Mouse (Mus musculus): ENCODE data around the gene Pcdh7. TPM values are rescaled to one million over a fixed set of nuclear protein-coding genes. Genes with fewer than 3 reads are reported as not detected.
A peak's percentile ranks its signal among the peaks of the same experiment; 100 is the strongest.

The Pcdh7 gene
- total RNA-seq, 2 experiments from 2014 or later = 69.3 to 70.6 TPM

DNA sequence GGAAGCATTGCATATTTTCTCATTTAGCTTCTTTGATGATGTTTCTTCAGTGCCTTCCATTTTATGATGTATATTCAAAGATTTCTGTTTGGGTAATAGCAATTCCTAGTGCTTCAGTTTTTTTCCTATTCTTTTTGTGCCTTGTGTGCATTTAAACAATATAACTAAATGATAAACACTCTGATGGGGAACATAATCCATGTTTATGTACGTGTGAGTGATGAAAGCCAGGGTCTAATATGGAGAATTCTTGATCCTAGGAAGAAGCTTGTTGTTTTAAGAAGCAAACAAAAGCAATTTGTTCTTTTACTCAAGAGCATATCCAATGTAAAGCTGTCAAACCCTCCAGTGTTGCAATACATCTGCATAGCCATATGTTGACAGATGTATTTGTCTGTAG, 153.0 kb downstream of the Pcdh7 start:
- DNase-seq (ENCODE audit: low spot score in 2 of 2) = no peak

DNA sequence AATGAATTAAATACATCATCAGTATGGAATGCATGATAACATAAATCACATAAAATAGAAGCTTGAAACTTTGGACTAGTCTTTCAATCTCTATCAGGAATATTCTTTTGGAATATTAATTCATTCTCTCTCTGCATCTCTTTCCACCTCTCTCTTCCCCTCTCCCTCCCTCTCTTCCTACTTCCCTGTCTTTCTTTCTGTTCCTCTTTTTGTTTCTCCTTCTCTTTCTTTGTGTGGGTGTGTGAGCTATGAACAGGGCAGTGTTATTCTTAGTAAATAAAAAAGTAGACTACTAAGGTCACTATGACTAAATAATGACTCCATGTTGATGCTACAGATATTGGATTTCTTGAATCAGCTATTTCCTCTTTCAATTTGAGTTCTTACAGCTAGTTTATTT, 167.2 kb downstream of the Pcdh7 start:
- no peak for DNase-seq (ENCODE audit: low spot score in 2 of 2)

DNA sequence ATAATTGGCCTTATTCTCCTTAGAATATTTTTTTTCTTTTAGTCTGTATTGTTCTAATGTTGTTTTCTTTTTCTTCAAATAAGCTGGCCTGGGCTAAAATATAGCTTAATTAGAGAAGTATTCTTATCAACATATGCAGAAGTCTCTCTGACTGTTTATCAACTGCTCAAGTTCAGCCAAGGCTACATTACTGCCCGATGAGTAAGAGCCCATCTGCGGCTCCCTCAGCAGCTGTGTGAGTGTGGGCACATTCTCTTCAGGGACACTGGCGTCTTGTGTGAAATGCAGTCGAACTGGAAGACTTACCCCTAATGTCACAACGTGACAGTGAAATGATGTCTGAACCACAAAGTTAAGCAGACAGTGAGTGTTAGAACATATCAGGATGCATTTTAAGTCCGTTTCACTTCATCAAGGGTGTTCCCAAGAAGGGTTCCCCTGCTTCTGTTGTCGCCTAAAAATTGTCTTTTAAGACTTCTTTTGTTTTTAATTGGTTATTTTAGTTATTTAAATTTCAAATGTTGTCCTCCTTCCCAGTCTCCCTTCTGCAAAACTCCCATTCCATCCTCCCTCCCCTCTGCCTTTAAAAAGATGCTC, 181.3 kb downstream of the Pcdh7 start:
- no peak for DNase-seq (ENCODE audit: low spot score in 2 of 2)

DNA sequence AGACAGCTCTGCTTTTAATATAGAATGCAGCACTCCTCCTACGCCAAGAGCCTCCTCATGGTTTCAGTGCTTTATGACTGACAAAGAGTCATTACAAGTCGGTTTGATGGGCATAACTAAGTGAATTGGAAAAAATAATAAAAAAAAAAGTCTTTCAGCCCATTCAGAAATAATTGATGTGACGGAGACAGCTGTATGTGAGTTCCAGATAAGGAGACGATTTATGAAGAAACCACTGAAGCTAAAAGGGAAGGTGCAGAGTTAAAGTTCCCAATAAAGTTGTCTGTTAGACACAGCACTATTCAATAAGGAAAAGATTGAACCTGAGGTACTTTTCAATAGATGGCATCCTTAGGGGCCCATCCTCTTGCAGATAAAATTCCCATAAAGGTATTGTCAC, 189.5 kb downstream of the Pcdh7 start:
- no peak for DNase-seq (ENCODE audit: low spot score in 2 of 2)

DNA sequence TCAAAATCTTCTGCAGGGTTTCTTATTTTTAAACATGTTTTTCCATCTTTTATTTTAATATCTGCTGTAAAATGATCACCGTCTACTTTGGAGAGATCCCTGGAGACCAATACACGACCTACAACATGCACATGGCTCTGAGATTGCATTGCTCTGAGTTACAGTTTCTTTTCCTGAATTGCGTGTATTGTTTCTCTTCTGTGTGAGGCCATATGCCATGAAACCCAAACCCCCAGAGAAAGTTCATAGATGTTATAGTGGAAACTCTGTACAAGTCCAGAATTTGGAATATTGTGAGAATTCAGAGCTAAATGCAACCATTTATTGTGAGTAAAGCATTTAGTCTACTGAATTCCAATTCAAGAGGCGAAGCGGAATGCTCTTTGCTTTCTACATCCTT, 203.4 kb downstream of the Pcdh7 start:
- no peak for DNase-seq (ENCODE audit: low spot score in 2 of 2)

DNA sequence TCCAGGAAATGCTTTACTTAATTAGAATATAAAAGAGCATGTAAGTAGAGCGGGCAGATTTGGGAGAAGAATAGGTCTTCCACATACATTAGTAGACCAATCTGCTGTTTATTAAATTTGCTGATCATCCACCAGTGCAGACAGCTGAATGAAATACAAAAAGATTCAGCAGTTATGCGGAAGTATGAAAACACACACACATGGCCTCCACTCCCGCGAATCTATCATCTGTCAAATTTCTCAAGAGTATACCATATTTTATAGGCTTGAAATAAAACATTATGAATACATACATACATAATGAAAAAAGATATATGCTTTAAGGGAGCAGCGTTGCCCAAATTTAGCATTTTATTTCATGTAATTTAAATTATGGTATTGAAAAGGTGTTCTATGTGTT, 213.6 kb downstream of the Pcdh7 start:
- no peak for DNase-seq (ENCODE audit: low spot score in 2 of 2)

DNA sequence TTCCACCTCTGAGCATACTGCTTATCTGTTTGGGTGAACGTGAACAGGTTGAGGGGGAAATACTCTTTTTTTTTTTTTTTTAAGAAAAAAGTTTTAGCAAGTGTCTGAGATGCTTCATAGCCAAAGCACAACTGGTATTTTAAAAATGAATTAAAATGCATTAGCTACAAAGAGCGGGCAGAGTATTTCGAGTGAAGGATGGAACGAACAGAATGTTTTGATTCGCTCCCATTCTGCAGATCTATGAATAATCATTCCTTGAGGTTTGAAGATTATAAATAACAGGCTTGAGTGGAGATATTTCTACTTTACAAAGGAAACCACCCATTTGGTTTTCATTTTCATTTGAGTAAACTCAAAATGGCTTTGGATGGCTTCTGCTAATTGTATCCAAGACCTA, 214.0 kb downstream of the Pcdh7 start:
- no peak for DNase-seq (ENCODE audit: low spot score in 2 of 2)

DNA sequence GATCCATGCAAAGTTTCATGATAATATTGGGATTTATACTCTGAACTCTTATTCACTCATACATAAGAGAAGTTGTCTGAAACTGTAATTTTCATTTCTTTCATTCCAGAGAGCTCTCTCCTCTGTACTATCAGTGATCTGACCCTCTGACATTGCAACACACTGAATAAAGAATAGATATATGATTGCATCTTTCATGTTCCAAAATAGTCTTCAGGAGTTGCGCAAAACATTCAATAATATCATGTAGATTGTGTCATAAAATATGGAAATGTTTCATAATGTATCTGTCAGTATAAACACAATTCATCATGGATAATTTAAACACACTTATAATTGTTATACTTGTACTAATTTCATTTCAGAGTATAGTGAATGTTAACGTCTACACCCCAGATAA, 216.9 kb downstream of the Pcdh7 start:
- DNase-seq (ENCODE audit: low spot score in 2 of 2) = no peak

DNA sequence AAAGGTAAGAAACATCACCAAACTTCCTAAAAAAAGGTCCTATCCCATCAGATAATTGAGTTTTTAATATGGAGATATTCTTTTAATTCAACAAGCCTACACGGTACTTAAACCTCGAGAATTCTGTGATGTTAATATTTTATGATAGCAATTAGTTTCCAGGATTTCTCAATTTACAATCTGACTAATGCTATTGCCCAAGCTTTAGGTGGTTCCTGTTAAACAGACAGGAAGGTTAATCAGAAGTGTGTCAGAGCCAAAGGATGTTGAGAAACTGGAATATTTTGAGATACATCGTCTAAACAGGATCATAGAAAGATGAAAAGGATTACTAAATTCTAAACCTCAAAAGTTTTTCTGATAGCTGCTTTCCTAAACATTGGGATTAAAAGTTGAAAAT, 222.7 kb downstream of the Pcdh7 start:
- DNase-seq (ENCODE audit: low spot score in 2 of 2) = no peak

DNA sequence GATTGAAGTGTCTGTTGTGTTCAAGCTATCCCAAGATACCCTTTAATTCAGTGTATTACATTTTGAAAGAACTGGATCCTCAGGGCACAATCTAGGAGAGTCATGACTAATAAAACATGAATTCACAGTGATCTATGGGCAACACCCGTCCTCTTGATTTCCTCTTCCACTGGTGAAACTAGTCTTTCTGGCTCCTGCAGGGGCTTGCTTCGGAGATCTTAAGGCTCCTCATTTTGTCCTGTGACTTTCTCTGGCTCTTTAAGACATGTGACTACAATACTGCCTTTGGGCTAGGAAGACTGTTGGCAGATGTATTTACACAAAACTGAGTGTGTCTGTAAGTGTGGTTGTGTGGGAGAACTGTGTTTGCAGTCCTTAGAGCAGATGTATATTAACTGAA, 225.4 kb downstream of the Pcdh7 start:
- no peak for DNase-seq (ENCODE audit: low spot score in 2 of 2)

DNA sequence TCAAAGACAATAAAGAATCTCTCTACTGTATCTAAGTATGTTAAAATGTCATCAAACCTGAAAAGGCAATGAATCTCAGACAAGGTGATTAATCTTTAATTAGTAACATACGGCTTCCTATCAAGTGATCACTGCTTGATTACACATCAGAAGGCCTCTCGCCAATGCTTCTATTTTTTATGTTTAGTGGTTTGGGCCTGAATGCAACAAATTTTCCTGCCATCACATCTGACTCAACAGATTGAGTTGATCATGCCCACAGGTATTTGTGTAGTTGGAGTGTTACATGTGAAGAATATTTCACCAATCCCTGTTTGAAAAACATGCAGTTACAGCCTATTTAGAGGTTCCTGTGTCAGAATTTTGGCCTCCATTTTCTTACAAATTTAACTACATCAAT, 225.8 kb downstream of the Pcdh7 start:
- DNase-seq (ENCODE audit: low spot score in 2 of 2) = no peak

DNA sequence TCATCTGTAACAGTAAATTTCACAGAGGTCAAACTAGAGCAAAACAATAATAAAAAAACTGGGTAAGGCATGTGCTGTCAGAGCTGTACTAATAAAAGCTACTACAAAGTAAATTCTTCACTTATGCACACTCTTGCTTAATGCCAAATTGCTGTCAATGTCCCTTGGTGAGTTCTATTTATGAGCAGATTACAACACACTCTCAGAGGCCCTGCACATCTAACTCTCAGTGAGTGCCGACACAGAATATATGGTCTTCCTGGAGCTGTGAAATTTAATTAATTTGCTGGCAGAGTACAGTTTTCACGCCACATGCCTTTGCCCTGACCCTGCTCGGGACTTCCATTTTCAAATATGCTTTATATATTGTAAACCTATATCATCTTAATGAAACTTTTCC, 227.7 kb downstream of the Pcdh7 start:
- no peak for DNase-seq (ENCODE audit: low spot score in 2 of 2)

DNA sequence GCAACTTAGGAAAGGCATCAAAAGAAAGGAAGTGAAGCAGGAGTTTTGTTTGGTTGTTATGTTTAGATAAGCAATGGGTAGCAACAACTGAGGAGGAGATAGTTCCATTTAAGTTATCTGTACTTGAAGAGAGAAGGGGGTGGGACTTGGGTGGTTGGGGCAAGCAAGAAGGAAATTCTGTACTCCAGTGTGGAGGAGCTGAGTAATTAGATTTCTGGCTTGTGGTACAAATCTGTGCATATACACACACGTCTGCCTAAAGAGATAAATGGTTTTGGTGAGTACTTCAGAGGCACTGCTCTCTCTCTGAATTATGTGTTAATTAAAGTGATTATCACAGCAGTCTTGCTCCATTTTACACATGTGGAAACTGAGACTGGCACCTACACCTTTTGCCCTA, 241.6 kb downstream of the Pcdh7 start:
- DNase-seq (ENCODE audit: low spot score in 2 of 2) = no peak

DNA sequence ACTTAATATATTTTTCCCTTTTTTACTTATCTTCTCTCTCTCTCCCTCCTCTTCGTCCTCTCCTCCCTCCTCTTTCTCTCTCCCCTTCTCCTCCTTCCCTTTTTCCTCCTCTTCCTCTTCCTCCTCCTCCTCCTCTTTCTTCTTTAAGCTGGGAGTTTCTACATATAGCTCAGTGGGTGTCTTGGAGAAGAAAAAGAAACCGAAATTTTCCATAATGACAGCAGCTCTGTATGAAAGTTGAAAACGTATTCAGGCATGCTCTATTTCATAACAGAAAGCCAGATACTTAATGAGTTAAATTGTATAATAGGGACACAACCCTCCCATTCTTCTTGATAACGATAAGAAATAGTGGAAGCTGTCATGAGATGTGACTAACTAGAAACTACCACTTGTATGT, 246.0 kb downstream of the Pcdh7 start:
- DNase-seq (ENCODE audit: low spot score in 2 of 2) = no peak

DNA sequence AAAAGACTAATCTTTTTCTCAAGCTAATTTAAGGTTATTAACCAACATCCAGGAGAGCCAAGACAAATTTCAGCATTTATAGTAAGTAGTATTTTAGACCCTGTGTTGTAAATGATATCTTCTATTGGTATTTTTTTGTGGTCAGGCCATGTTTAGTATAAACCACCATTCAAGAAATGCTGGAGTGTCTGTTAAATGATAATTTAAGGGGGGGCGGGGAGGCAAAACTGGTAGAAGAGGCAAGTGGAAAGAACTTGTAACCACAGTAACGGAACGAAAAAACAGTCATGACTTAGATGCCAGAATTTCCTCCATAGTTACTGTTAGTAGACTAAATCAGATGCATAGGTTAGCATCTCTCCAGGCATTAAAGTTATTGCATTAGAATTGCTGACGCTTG, 246.4 kb downstream of the Pcdh7 start:
- DNase-seq (ENCODE audit: low spot score in 2 of 2) = no peak

DNA sequence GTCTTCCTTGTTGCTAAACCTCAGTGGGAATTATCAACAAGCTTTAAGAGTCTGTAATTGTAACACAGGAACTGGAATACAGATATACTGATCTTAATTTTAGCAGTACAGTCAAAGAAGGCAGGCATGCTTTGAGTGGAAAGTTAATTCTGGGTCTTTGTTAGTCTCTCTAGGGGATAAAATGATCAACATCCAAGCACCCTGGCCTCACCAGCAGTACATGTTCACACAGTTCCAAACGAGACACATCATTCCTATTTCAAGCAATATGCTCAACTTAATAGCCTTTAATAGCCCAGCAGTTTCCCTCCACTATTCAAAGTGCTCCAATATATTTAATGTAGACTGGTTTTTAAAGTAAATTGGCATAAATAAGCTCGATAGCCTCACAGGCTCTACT, 275.8 kb downstream of the Pcdh7 start:
- DNase-seq (ENCODE audit: low spot score in 2 of 2) = no peak

DNA sequence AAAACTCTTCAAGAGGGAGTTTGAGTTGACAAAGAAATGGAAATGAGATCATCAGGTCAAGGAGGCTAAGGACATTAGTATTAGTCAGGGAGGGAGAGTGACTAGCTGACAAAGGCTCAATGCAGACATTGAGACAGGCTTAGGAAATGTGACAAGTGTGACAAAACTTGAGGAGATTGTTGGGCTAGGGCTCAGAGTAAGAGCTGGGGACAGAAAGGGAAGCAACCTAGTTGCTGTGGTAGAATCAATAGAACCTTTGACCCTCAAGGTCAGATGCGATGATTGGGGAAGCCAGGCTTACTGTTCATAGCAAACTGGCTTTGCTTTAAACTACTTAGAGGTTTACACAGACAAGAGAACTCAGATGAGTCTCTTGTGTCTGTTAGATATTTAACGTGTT, 303.6 kb downstream of the Pcdh7 start:
- DNase-seq (ENCODE audit: low spot score in 2 of 2) = no peak

DNA sequence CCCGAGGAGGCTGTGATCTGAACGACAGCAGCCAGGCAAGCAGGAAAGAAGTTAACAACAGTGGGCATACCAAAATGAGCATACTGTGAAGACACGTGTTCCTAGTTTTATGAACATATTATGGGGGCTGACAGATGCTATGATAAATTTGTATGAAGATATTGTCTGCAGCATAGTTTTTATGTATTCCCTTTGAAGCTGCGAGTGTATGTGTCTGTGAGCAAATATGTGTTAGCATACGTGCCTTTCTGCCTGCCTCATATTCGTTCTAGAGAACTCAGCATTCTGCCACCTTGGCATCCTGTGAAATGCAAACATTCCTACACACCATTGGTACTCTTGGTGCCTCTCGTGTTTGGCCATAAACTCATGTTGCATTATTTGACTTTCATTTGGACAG, 307.4 kb downstream of the Pcdh7 start:
- DNase-seq (ENCODE audit: low spot score in 2 of 2) = no peak

DNA sequence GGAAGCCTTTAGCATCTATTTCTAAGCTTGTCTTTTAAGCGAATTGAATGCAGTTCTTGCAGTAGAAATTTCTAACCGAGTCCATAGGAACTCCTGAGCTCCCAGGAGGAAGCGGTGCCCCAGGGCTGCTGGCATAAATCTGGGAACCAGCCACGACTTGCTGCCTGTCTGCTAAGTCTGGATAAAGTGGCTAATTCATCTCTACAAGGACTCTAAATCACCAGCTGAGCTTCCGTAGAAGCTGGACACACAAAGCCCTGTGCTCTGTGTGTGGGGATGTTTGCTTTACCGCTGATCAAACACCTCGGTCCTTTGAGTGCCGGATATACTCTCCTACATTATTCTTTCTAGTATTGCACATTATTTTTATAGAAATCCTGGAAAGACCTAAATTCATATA, 308.0 kb downstream of the Pcdh7 start:
- no peak for DNase-seq (ENCODE audit: low spot score in 2 of 2)

DNA sequence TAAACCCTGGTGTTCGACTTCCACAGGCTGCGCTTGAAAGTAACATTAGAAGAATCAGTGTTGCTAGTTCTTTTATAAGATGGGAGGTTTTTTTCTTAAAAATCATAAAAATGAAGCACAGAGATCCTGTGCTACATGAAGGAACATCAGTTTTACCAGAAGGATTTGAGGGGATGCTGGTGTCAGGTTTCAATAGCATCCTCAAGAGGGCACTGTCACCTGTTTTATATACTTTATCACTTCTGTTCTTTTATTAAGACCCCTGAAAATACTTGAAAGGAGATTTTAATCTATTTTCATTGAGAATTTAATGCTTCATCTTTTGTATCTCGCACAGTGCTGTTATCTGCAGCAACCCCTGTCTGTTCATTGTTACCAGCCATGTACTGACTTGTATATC, 322.1 kb downstream of the Pcdh7 start:
- no peak for DNase-seq (ENCODE audit: low spot score in 2 of 2)

DNA sequence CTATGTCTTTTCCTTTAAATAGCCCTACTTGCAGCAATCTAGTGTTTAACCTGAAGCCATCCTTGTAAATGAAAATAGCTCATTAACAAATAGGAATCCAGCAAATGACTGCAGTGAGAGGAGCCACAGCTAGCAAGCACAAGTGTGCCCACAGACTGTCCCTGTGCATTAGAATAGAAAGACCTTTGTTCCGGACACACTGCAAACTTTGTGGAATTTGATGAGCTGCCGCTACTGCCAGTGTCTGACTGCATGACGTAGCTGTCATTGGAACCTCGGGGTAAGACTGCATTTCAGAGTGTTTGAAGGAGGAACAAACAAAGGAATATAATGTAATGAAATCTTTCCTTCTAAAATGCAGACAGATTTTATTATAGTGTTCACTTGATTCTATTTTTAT, 326.4 kb downstream of the Pcdh7 start:
- no peak for DNase-seq (ENCODE audit: low spot score in 2 of 2)

DNA sequence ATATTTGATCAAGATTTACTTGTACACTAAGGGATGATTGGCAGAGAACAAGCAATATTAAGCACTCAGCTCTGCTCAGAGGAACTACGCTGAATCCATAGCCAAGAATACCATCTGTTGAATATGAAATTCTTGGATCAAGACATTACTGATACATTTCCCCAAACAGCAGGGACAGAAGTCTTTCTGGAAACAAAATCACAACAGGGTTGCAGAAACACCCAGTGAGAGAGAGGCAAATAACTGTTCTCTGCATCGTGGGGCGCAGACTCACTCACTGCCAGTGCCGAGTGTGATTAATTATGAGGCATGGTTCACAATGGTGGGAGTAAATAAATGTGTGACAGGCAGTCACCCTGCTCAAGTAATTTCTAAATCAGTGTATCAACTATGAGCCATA, 363.3 kb downstream of the Pcdh7 start:
- peak; percentile 10 to 39 for DNase-seq (ENCODE audit: low spot score in 2 of 2)

DNA sequence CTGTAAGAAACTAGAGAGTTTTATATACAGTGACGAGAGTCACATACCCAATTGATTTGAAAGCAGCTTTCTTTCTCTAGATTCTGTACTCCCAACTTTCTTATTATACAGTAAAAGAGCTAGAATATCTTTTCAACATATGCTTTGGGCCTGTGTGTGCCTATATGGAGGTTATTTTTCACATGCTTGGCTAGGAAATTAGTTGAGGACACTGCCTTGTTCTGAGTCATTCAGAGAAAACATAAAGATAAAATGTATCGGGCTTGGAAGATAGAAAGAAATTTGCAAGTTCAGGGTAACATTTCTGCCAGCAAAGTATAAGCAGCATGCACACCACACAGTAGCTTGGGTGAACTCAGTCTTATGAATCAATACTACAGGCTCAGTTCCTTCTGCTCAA, 364.5 kb downstream of the Pcdh7 start:
- no peak for DNase-seq (ENCODE audit: low spot score in 2 of 2)

DNA sequence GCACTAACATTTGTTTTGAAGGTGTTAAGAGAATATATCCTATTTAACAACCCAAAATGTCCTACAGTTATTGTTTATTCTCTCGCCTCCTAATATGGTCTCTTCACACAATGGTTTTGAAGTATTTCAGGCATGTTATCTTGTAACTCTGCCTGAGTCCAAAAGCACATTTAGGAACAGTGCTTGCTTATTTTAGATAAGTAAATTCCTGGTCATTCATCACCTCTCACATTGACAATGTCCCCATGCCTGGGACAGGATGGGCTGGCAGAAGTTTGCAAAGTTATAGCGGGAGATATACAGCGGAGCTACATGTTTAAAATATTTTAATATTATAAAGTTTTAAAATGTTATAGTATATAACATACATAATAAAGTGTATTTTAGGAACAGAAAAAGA, 365.3 kb downstream of the Pcdh7 start:
- DNase-seq (ENCODE audit: low spot score in 2 of 2) = no peak
